In the genomic region with DNA sequence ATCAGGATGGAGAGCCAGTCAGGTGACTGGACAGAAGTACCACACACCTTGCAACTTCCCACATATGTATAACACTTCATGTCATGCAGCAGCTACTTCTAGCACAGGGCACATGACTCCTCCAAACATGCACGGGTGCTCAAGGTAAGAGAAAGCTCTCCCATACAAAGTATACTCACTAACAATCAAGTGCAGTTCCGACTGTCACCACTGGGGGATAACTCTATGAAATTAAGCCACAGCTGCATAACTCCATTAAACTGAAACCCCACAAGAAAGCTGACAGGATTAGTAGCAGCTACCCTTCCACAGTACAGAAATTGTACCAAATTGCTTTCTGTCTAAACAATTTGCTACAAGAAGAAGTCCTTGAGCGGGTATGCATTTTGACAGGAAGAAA, we compare ENCODE assay signal across 9 mouse cellular contexts.
DNase-seq lines count a peak whose midpoint lies in the region; ATAC-seq and TF ChIP-seq lines count a peak whose summit lies in the region.
"Had no signal": no experiment of that assay in that cellular context is flagged by ENCODE, and none has a peak within 500 bp of the region (broad histone marks: within the 10 kb centered on the region; RNA-seq: fewer than 3 reads in every experiment).

No protein-coding gene starts in this region.

- no peaks in the 10 kb centered on the region for H3K4me1 ChIP-seq in forebrain, embryonic 11.5 days (replicated peaks; ENCODE audit: control insufficient read depth, insufficient read depth, low read length)
- H3K4me1 ChIP-seq in forebrain, embryonic 15.5 days = no peaks in the 10 kb centered on the region
- no peaks in the 10 kb centered on the region for H3K4me1 ChIP-seq in forebrain, embryonic 13.5 days
- H3K4me1 ChIP-seq: embryonic facial prominence, embryonic 12.5 days had no signal

- 0 out of 2 replicates have a peak, but pooled peaks have one; percentile 21 for ATAC-seq in forebrain, embryonic 11.5 days (replicated peaks; ENCODE audit: low FRiP score)
- ATAC-seq in forebrain, embryonic 15.5 days (replicated peaks) = no peak
- no peak for ATAC-seq in Patski
- no peak for ATAC-seq in forebrain, embryonic 13.5 days

- no peak overlapping the region for H3K4me3 ChIP-seq in forebrain, embryonic 11.5 days (ENCODE audit: low read depth, low read length)
- no peak overlapping the region for H3K4me3 ChIP-seq in forebrain, embryonic 15.5 days
- no peak overlapping the region for H3K4me3 ChIP-seq in forebrain, embryonic 13.5 days
- H3K4me3 ChIP-seq: embryonic facial prominence, embryonic 12.5 days had no signal

- no peaks in the 10 kb centered on the region for H3K27me3 ChIP-seq in forebrain, embryonic 11.5 days (ENCODE audit: control insufficient read depth, insufficient read depth, low read length)
- H3K27me3 ChIP-seq in forebrain, embryonic 15.5 days = no peaks in the 10 kb centered on the region
- no peaks in the 10 kb centered on the region for H3K27me3 ChIP-seq in Patski
- no peaks in the 10 kb centered on the region for H3K27me3 ChIP-seq in forebrain, embryonic 13.5 days
- H3K27me3 ChIP-seq: embryonic facial prominence, embryonic 12.5 days had no signal

- peak; percentile 36 for TF ChIP-seq CTCF in Patski (IDR thresholded peaks at IDR 0.05)

- DNase-seq in forebrain, embryonic 11.5 days (ENCODE audit: low spot score) = no peak
- DNase-seq in left cerebral cortex, postnatal 14 days (ENCODE audit: low spot score in 2 of 2) = peak; percentile 32 to 53
- DNase-seq in left cerebral cortex, postnatal 36 days (ENCODE audit: low spot score in 2 of 2) = no peak
- no peak for DNase-seq in Patski (ENCODE audit: low read depth, low spot score)
- peak; percentile 34 for DNase-seq in lung, postnatal 14 days
- DNase-seq in layer of hippocampus, adult 8-10 months (ENCODE audit: low spot score in 2 of 2) = no peak

- H3K9ac ChIP-seq in forebrain, embryonic 11.5 days (ENCODE audit: low read length) = no peak overlapping the region
- no peak overlapping the region for H3K9ac ChIP-seq in forebrain, embryonic 15.5 days (replicated peaks)
- no peak overlapping the region for H3K9ac ChIP-seq in forebrain, embryonic 13.5 days
- H3K9ac ChIP-seq: embryonic facial prominence, embryonic 12.5 days had no signal

- no peaks in the 10 kb centered on the region for H3K9me3 ChIP-seq in forebrain, embryonic 11.5 days (ENCODE audit: control insufficient read depth, low read length)
- H3K9me3 ChIP-seq in forebrain, embryonic 15.5 days = no peaks in the 10 kb centered on the region
- H3K9me3 ChIP-seq in forebrain, embryonic 13.5 days (replicated peaks) = no peaks in the 10 kb centered on the region
- H3K9me3 ChIP-seq: embryonic facial prominence, embryonic 12.5 days had no signal

- CTCF ChIA-PET in Patski (lab: Charles Lee) = interaction anchor here (1.1 to 2.1 kb wide), 3 partner anchors 10 to 16 kb away, joined by 3 to 6 read pairs (median 5); no protein-coding TSS in a partner anchor

- peaks cover 2% of the 10 kb centered on the region; the same call in 1 of the 2 replicates for H3K36me3 ChIP-seq in forebrain, embryonic 11.5 days (ENCODE audit: control insufficient read depth, insufficient read depth, low read length)
- no peaks in the 10 kb centered on the region for H3K36me3 ChIP-seq in forebrain, embryonic 15.5 days
- peaks cover 28% of the 10 kb centered on the region for H3K36me3 ChIP-seq in forebrain, embryonic 13.5 days (ENCODE audit: poor library complexity, severe bottlenecking)
- H3K36me3 ChIP-seq: embryonic facial prominence, embryonic 12.5 days had no signal

- POLR2A ChIA-PET in Patski (lab: Charles Lee) = no interaction called here

- no peak overlapping the region for H3K27ac ChIP-seq in forebrain, embryonic 11.5 days (ENCODE audit: low read depth, low read length)
- H3K27ac ChIP-seq in forebrain, embryonic 15.5 days (replicated peaks) = no peak overlapping the region
- no peak overlapping the region for H3K27ac ChIP-seq in forebrain, embryonic 13.5 days
- H3K27ac ChIP-seq: embryonic facial prominence, embryonic 12.5 days had no signal

- intact Hi-C loops in left cerebral cortex, postnatal 14 days (cut with DNase I) = no loop called here
- intact Hi-C loops in left cerebral cortex, postnatal 36 days (cut with DNase I) = no loop called here

- in situ Hi-C loops in Patski (cut with MboI; ENCODE audit: low pct_unique_long_range_greater_than_20kb) = no loop called here

- whole genome bisulfite sequencing in forebrain, embryonic 11.5 days = 91% methylated on average over 3 of the region's 3 CpGs
- 91% methylated on average over 3 of the region's 3 CpGs for WGBS in forebrain, embryonic 15.5 days
- WGBS in forebrain, embryonic 13.5 days = 89% methylated on average over 3 of the region's 3 CpGs

- no peak overlapping the region for H3K4me2 ChIP-seq in forebrain, embryonic 11.5 days (ENCODE audit: low read depth, low read length, severe bottlenecking)
- H3K4me2 ChIP-seq in forebrain, embryonic 15.5 days (replicated peaks) = no peak overlapping the region
- H3K4me2 ChIP-seq in forebrain, embryonic 13.5 days = no peak overlapping the region
- H3K4me2 ChIP-seq: embryonic facial prominence, embryonic 12.5 days had no signal

Comparison
In these comparisons a context has a peak if more than half of its experiments do, and no peak if none do; other contexts are left out.
1. DNase-seq: peak in left cerebral cortex, postnatal 14 days (2 of 2) and lung, postnatal 14 days (single experiment); none in forebrain, embryonic 11.5 days (single experiment), left cerebral cortex, postnatal 36 days (0 of 2), Patski (single experiment) and layer of hippocampus, adult 8-10 months (0 of 2).